Mouse (Mus musculus) adrenal gland, adult 8-10 months (tissue): ENCODE results near the gene Cdkl5. TPM values are rescaled to one million over a fixed set of nuclear protein-coding genes. Genes with fewer than 3 reads are reported as not detected.
A peak's percentile ranks its signal among the peaks of the same experiment; 100 is the strongest.

Experiments used
- DNase-seq: peaks from one replicate; pipeline ENCODE4 v3.0.0; 2022
- total RNA-seq, 4 experiments: library from RNA; stranded (reverse); gene quantifications; 2 replicates each; pipeline ENCODE4 v1.2.4; 2022

Cdkl5 gene
- total RNA-seq = 10 to 100 TPM; 18.9 to 23.7 (median 21.3) TPM

- peak; percentile 95 for DNase-seq
These were observed at the start of gene Cdkl5 for GRCm38 (mm10) chrX:160994543-160995121. Gene Cdkl5, minus strand, starts transcription at chrX:160994704.

- DNase-seq = peak; percentile 5
These were observed 38.8 kb upstream of the Cdkl5 start for GRCm38 (mm10) chrX:161033235-161033803.

- no peak for DNase-seq
These were observed 37.9 kb upstream of the Cdkl5 start for GRCm38 (mm10) chrX:161032423-161032822.

- DNase-seq = no peak
These were observed 35.7 kb upstream of the Cdkl5 start for GRCm38 (mm10) chrX:161030233-161030632.

GRCm38 (mm10) chrX:161024475-161024874 lies 30.0 kb upstream of the Cdkl5 start:
- DNase-seq = no peak

- peak; percentile 13 for DNase-seq
These were observed 27.0 kb upstream of the Cdkl5 start for GRCm38 (mm10) chrX:161021548-161021947.

- no peak for DNase-seq
These were observed 23.7 kb upstream of the Cdkl5 start for GRCm38 (mm10) chrX:161018179-161018578.

- no peak for DNase-seq
These were observed 11.8 kb upstream of the Cdkl5 start for GRCm38 (mm10) chrX:161006272-161006671.

- no peak for DNase-seq
These were observed 1.5 kb upstream of the Cdkl5 start for GRCm38 (mm10) chrX:160996051-160996450.

GRCm38 (mm10) chrX:160995131-160995667 lies 695 bp upstream of the Cdkl5 start:
- peak; percentile 24 for DNase-seq

- no peak for DNase-seq
These were observed 560 bp downstream of the Cdkl5 start for GRCm38 (mm10) chrX:160993749-160994539.

GRCm38 (mm10) chrX:160992703-160993102 lies 1.8 kb downstream of the Cdkl5 start:
- DNase-seq = no peak

- DNase-seq = no peak
These were observed 4.2 kb downstream of the Cdkl5 start for GRCm38 (mm10) chrX:160990276-160990675.

- no peak for DNase-seq
These were observed 16.6 kb downstream of the Cdkl5 start for GRCm38 (mm10) chrX:160977919-160978318.

GRCm38 (mm10) chrX:160971991-160972545 lies 22.4 kb downstream of the Cdkl5 start:
- peak; percentile 33 for DNase-seq

GRCm38 (mm10) chrX:160958593-160959131 lies 35.8 kb downstream of the Cdkl5 start:
- no peak for DNase-seq

GRCm38 (mm10) chrX:160949583-160949982 lies 44.9 kb downstream of the Cdkl5 start:
- DNase-seq = no peak

GRCm38 (mm10) chrX:160944722-160945121 lies 49.8 kb downstream of the Cdkl5 start:
- DNase-seq = no peak

- peak; percentile 11 for DNase-seq
These were observed 59.0 kb downstream of the Cdkl5 start for GRCm38 (mm10) chrX:160935541-160935940.

GRCm38 (mm10) chrX:160930656-160931055 lies 63.8 kb downstream of the Cdkl5 start:
- no peak for DNase-seq

GRCm38 (mm10) chrX:160928870-160929269 lies 65.6 kb downstream of the Cdkl5 start:
- no peak for DNase-seq

GRCm38 (mm10) chrX:160919022-160919637 lies 75.4 kb downstream of the Cdkl5 start:
- DNase-seq = no peak
